Mouse (Mus musculus): ENCODE measurements around the gene Lect2. TPM values are rescaled to one million over a fixed set of nuclear protein-coding genes. Genes with fewer than 3 reads are reported as not detected.
A peak's percentile ranks its signal among the peaks of the same experiment; 100 is the strongest.

Gene Lect2
- polyA plus RNA-seq, 1 experiment from 2014 or later = not detected

DNA sequence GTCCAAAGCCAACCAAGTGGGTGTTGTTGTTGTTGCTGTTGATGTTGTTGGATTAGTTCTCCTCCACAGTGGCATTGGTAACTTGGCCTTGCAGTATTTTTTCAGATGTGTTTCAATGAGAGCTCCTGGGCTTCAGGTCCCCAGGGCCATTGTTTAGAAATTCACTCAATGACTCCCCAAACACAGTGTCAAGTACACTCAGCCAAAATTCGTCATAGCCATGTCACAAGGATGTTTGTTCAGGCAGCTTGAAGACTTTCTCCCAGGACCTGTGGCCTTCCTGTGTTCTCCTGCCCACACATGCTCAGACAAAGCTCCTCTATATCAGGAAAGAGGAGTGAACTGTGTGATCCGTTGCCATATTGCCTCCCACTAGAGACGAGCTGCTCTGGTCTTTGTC lies 37.7 kb upstream of the Lect2 start:
- ATAC-seq (replicated peaks; ENCODE audit: low FRiP score) = no peak
- Histone ChIP-seq H3K9me3 (ENCODE audit: control insufficient read depth, low read length) (no peaks in the 10 kb centered on the region), H3K36me3 (ENCODE audit: control insufficient read depth, insufficient read depth, low read length) (no peaks in the 10 kb centered on the region), H3K27me3 (ENCODE audit: control insufficient read depth, insufficient read depth, low read length) (no peaks in the 10 kb centered on the region), H3K4me3 (ENCODE audit: low read depth, low read length) (no peak overlapping the region), H3K4me1 (replicated peaks; ENCODE audit: control insufficient read depth, insufficient read depth, low read length) (peaks cover 17% of the 10 kb centered on the region), H3K27ac (ENCODE audit: low read depth, low read length) (no peak overlapping the region), H3K4me2 (ENCODE audit: low read depth, low read length, severe bottlenecking) (no peak overlapping the region), H3K9ac (ENCODE audit: low read length) (no peak overlapping the region)
- 84% methylated on average over 3 of the region's 3 CpGs for WGBS
- DNase-seq (ENCODE audit: low spot score) = no peak

DNA sequence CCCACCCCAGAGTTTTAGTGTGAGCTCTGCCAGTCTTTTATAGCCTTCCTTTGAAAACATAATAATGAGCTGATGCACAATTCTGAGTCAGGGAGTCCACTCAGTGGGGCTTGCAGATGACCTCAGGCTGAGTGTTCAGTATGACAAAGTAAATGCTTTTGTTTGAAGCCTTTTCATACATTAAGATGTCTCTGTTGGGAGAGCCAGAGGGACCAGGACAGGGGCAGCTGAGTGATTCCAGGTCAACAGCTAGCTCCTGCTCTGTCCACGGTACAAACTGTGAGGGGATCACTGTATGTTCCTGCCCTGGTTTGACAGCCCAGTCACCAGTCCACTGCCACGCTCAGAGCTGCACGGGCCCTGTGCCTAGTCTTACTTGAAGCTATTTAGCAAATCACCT lies 34.4 kb upstream of the Lect2 start:
- DNase-seq (ENCODE audit: low spot score) (peak; percentile 55), ATAC-seq (replicated peaks; ENCODE audit: low FRiP score) (peak; percentile 36)
- Histone ChIP-seq H3K9ac (ENCODE audit: low read length) (0 out of 2 replicates have a peak overlapping the region, but pooled peaks have one; percentile 1), H3K27me3 (ENCODE audit: control insufficient read depth, insufficient read depth, low read length) (no peaks in the 10 kb centered on the region), H3K4me3 (ENCODE audit: low read depth, low read length) (no peak overlapping the region), H3K9me3 (ENCODE audit: control insufficient read depth, low read length) (no peaks in the 10 kb centered on the region), H3K36me3 (ENCODE audit: control insufficient read depth, insufficient read depth, low read length) (no peaks in the 10 kb centered on the region), H3K27ac (ENCODE audit: low read depth, low read length) (peak overlapping the region; percentile 42), H3K4me1 (replicated peaks; ENCODE audit: control insufficient read depth, insufficient read depth, low read length) (peaks cover 17% of the 10 kb centered on the region), H3K4me2 (ENCODE audit: low read depth, low read length, severe bottlenecking) (0 out of 2 replicates have a peak overlapping the region, but pooled peaks have one; percentile 2)
- 19% methylated on average over 3 of the region's 3 CpGs for WGBS

DNA sequence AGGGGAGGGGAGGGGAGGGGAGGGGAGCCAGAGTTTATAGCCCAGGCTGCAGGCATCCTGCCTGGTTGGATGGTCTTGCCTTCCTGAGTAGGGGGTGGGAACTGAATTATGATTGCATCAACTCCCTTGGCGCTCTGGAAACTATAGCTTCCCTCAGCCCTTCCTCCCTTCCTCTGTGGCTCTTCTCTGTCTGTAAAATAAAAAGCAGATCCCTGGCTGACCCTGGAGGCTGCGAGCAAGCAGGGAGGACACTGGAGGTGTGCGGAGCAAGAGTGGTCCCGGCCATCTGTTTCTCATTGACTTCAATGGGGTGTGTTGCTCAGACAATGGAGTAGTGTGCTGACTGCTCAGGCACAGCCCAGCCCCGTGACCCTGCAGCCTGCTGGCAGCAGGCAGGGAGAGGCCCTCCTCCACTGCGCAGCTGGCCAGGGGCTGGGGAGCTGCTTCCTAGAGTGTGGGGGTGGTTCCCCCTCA lies 33.7 kb upstream of the Lect2 start:
- DNase-seq (ENCODE audit: low spot score) (peak; percentile 89), ATAC-seq (replicated peaks; ENCODE audit: low FRiP score) (peak; percentile 96)
- H3K9me3 ChIP-seq (ENCODE audit: control insufficient read depth, low read length) = no peaks in the 10 kb centered on the region
- no peaks in the 10 kb centered on the region for H3K36me3 ChIP-seq (ENCODE audit: control insufficient read depth, insufficient read depth, low read length)
- H3K27ac ChIP-seq (ENCODE audit: low read depth, low read length) = peak overlapping the region; percentile 93
- peaks cover 17% of the 10 kb centered on the region for H3K4me1 ChIP-seq (replicated peaks; ENCODE audit: control insufficient read depth, insufficient read depth, low read length)
- peak overlapping the region; percentile 35; the same call in 1 of the 2 replicates for H3K9ac ChIP-seq (ENCODE audit: low read length)
- H3K27me3 ChIP-seq (ENCODE audit: control insufficient read depth, insufficient read depth, low read length) = no peaks in the 10 kb centered on the region
- WGBS = 0% methylated on average over 6 of the region's 6 CpGs
- H3K4me2 ChIP-seq (ENCODE audit: low read depth, low read length, severe bottlenecking) = peak overlapping the region; percentile 48
- no peak overlapping the region for H3K4me3 ChIP-seq (ENCODE audit: low read depth, low read length)

DNA sequence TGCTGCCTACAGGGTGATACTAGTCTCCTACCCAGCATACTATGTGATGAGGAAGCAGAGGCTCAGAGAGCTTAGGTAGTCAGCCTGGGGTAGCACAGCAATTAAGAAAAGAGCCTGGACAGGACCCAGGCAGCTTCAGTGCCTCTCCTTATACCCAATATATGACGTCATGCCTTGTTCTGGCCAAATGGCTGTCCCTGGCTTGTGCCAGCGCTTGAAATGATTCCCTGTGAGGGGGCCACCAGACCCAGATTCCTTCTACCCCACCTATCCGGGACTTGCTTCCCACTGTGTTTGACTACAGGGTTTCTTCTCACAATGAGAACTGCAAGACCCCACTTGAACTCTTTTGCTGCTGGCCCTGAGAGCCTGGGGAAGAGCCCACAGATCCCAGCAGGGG lies 33.2 kb upstream of the Lect2 start:
- Histone ChIP-seq H3K4me2 (ENCODE audit: low read depth, low read length, severe bottlenecking) (0 out of 2 replicates have a peak overlapping the region, but pooled peaks have one; percentile 11), H3K4me1 (replicated peaks; ENCODE audit: control insufficient read depth, insufficient read depth, low read length) (peaks cover 17% of the 10 kb centered on the region), H3K9me3 (ENCODE audit: control insufficient read depth, low read length) (no peaks in the 10 kb centered on the region), H3K9ac (ENCODE audit: low read length) (no peak overlapping the region), H3K27me3 (ENCODE audit: control insufficient read depth, insufficient read depth, low read length) (no peaks in the 10 kb centered on the region), H3K4me3 (ENCODE audit: low read depth, low read length) (no peak overlapping the region), H3K36me3 (ENCODE audit: control insufficient read depth, insufficient read depth, low read length) (no peaks in the 10 kb centered on the region), H3K27ac (ENCODE audit: low read depth, low read length) (peak overlapping the region; percentile 93)
- DNase-seq (ENCODE audit: low spot score) (no peak), ATAC-seq (replicated peaks; ENCODE audit: low FRiP score) (peak; percentile 65)
- WGBS = 4% methylated on average over 3 of the region's 3 CpGs

DNA sequence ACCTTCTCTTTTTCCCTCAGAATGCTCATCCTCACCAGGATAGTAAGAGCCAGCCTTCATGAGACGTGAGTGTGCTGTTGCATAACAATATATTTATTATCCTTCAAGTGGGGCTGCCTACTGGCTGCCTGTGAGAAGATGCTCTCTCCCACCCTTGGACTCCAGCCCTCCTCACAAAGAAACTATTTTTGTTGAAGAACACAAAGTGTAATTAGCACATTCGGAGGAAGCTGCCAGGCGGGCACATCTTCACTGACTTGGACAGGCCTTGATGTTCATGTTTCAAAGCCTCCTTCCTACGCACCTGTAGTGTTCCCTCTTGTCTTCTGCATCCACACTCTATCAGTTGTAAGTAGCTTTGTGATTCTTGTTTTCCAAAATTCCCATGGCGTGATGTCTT lies 32.1 kb upstream of the Lect2 start:
- WGBS = 87% methylated on average over 5 of the region's 5 CpGs
- no peak overlapping the region for H3K4me3 ChIP-seq (ENCODE audit: low read depth, low read length)
- no peaks in the 10 kb centered on the region for H3K36me3 ChIP-seq (ENCODE audit: control insufficient read depth, insufficient read depth, low read length)
- no peaks in the 10 kb centered on the region for H3K27me3 ChIP-seq (ENCODE audit: control insufficient read depth, insufficient read depth, low read length)
- H3K4me2 ChIP-seq (ENCODE audit: low read depth, low read length, severe bottlenecking) = no peak overlapping the region
- H3K4me1 ChIP-seq (replicated peaks; ENCODE audit: control insufficient read depth, insufficient read depth, low read length) = peaks cover 17% of the 10 kb centered on the region
- ATAC-seq (replicated peaks; ENCODE audit: low FRiP score) (no peak), DNase-seq (ENCODE audit: low spot score) (no peak)
- no peak overlapping the region for H3K9ac ChIP-seq (ENCODE audit: low read length)
- no peaks in the 10 kb centered on the region for H3K9me3 ChIP-seq (ENCODE audit: control insufficient read depth, low read length)
- H3K27ac ChIP-seq (ENCODE audit: low read depth, low read length) = no peak overlapping the region

DNA sequence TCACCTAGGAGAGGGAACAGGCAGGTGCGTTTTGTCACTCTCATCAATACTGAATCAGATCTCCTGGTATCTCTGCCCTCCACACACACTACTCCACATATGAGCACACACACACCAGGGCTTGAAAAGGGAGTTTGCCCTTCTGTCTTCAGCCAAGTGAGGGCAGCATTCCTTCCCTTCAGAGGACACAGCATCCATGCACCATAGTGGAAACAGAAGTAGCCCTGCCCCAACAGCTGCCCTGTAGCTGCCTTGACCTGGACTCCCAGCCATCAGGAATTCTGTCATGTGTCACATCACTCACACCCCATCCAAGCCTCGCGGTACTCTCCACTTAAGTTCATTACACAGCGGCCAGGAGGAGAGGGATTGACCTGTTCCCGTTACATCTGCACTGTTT lies 29.8 kb upstream of the Lect2 start:
- Histone ChIP-seq H3K4me1 (replicated peaks; ENCODE audit: control insufficient read depth, insufficient read depth, low read length) (peaks cover 15% of the 10 kb centered on the region), H3K27me3 (ENCODE audit: control insufficient read depth, insufficient read depth, low read length) (no peaks in the 10 kb centered on the region), H3K4me3 (ENCODE audit: low read depth, low read length) (no peak overlapping the region), H3K9me3 (ENCODE audit: control insufficient read depth, low read length) (no peaks in the 10 kb centered on the region), H3K36me3 (ENCODE audit: control insufficient read depth, insufficient read depth, low read length) (no peaks in the 10 kb centered on the region), H3K4me2 (ENCODE audit: low read depth, low read length, severe bottlenecking) (no peak overlapping the region), H3K27ac (ENCODE audit: low read depth, low read length) (no peak overlapping the region), H3K9ac (ENCODE audit: low read length) (no peak overlapping the region)
- DNase-seq (ENCODE audit: low spot score) (no peak), ATAC-seq (replicated peaks; ENCODE audit: low FRiP score) (no peak)
- 81% methylated on average over 5 of the region's 5 CpGs for WGBS

DNA sequence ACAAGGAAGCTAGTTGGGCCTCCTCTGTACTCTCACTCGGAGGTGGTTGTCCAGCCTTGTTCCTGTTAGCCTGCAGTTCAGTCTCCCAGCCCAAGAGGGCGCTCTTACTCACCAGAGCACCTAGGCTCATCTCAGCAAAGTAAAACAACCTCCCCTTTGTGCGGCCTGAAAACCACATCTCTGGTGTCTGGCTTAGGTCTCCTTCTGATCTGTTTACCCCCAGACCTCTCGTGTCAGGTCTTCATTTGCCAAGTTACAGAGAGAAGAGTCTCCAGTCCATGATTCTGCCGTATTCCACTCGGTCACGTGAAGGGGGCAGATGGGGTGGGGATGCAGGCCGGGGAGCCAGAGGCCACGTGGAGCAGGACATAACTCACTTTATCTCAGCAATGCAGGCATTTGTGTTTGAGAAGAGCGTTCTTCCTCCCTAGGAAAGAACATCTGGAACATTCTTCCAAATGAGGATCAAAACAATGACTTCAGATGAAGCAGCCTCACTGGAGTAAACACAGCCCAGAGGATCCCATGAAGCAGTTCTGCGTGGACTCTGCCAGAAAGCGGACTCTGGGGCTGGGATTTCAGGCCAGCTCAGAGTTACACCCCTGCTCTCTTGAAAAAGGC lies 27.5 kb upstream of the Lect2 start:
- H3K27ac ChIP-seq (ENCODE audit: low read depth, low read length) = no peak overlapping the region

DNA sequence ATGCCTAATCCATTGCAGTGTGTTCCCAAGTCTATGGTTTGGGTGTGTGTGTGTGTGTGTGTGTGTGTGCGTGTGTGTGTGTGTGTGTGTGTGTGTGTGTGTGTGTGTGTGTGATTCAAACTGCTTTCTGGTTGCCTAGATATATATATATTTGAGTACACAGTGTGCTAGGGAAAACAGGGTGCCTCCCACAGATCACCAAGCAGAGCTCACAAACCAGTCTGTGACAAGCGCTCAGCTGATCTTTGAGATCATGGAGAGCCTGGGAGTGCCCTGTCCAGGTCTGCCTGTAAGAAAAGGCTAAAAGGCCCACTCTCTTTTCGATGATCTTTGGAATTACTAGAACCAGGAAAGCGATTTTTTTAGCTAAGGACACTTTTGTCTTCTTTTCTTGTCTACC lies 26.8 kb upstream of the Lect2 start:
- WGBS = 71% methylated on average over 4 of the region's 4 CpGs
- Histone ChIP-seq H3K36me3 (ENCODE audit: control insufficient read depth, insufficient read depth, low read length) (no peaks in the 10 kb centered on the region), H3K27ac (ENCODE audit: low read depth, low read length) (no peak overlapping the region), H3K9me3 (ENCODE audit: control insufficient read depth, low read length) (no peaks in the 10 kb centered on the region), H3K4me3 (ENCODE audit: low read depth, low read length) (no peak overlapping the region), H3K9ac (ENCODE audit: low read length) (no peak overlapping the region), H3K4me2 (ENCODE audit: low read depth, low read length, severe bottlenecking) (no peak overlapping the region), H3K27me3 (ENCODE audit: control insufficient read depth, insufficient read depth, low read length) (no peaks in the 10 kb centered on the region), H3K4me1 (replicated peaks; ENCODE audit: control insufficient read depth, insufficient read depth, low read length) (no peaks in the 10 kb centered on the region)
- no peak for ATAC-seq (replicated peaks; ENCODE audit: low FRiP score)
- no peak for DNase-seq (ENCODE audit: low spot score)

More for the DNA sequence above, 27.5 kb upstream of the Lect2 start:
- ATAC-seq (replicated peaks; ENCODE audit: low FRiP score) = no peak
- H3K4me2 ChIP-seq (ENCODE audit: low read depth, low read length, severe bottlenecking) = no peak overlapping the region
- H3K4me1 ChIP-seq (replicated peaks; ENCODE audit: control insufficient read depth, insufficient read depth, low read length) = no peaks in the 10 kb centered on the region
- no peaks in the 10 kb centered on the region for H3K27me3 ChIP-seq (ENCODE audit: control insufficient read depth, insufficient read depth, low read length)
- no peaks in the 10 kb centered on the region for H3K9me3 ChIP-seq (ENCODE audit: control insufficient read depth, low read length)
- no peak overlapping the region for H3K9ac ChIP-seq (ENCODE audit: low read length)
- no peak overlapping the region for H3K4me3 ChIP-seq (ENCODE audit: low read depth, low read length)
- WGBS = 69% methylated on average over 12 of the region's 12 CpGs
- no peaks in the 10 kb centered on the region for H3K36me3 ChIP-seq (ENCODE audit: control insufficient read depth, insufficient read depth, low read length)
- DNase-seq (ENCODE audit: low spot score) = peak; percentile 80

DNA sequence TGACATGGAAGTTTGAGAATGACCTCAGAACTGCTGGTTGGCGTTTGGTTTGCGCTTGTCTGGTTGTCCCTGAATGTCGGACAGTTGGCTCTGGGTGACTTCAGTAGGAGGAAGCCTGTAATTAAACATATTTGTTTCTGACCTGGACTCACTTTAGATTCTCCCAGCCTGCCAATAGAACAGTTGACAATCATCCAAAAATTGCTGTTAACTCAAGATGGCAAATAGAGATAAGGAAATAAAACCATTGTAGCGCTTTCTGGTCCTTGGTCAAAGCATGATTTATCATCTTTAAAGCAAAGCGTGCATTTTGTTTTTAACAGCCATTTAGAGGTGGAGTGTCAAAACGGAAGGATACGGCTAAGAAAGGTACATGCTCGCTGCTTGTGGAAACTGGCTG lies 23.3 kb upstream of the Lect2 start:
- Histone ChIP-seq H3K36me3 (ENCODE audit: control insufficient read depth, insufficient read depth, low read length) (no peaks in the 10 kb centered on the region), H3K4me1 (replicated peaks; ENCODE audit: control insufficient read depth, insufficient read depth, low read length) (no peaks in the 10 kb centered on the region), H3K4me2 (ENCODE audit: low read depth, low read length, severe bottlenecking) (no peak overlapping the region), H3K27ac (ENCODE audit: low read depth, low read length) (no peak overlapping the region), H3K9me3 (ENCODE audit: control insufficient read depth, low read length) (no peaks in the 10 kb centered on the region), H3K27me3 (ENCODE audit: control insufficient read depth, insufficient read depth, low read length) (no peaks in the 10 kb centered on the region), H3K9ac (ENCODE audit: low read length) (no peak overlapping the region), H3K4me3 (ENCODE audit: low read depth, low read length) (no peak overlapping the region)
- no peak for DNase-seq (ENCODE audit: low spot score)
- ATAC-seq (replicated peaks; ENCODE audit: low FRiP score) = no peak
- WGBS = 96% methylated on average over 8 of the region's 8 CpGs

Measured in forebrain, embryonic 11.5 days (tissue).